Mouse (Mus musculus) c-Kit-positive CD71-positive TER-119-positive erythroid progenitor cells, embryonic 14.5 days (primary cell): ENCODE results near the gene Mt1.

Source experiments
- DNase-seq: peaks from one replicate; pipeline ENCODE4 v3.0.0-alpha.2; 2013; ENCODE audit warnings: low spot score

Mt1 gene

DNA sequence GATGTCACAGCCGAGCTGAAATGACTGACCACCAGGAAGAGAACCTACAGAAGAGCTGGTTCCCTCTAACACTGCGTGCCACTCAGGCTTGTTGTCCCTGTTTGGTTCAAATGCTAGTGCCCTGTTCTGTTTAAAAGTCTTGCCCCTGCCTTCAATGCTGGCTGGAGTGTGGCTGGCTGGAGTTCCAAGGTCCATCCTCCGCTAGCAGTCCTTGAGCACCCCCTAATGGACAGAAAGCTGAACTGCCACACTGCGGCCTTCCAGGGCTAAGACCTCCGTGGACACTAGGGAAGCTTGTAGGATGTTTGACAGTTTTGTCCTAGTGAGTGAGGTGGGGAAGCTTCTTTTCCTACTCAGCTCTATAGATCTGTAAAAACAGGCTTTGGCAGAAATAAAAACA lies 26.9 kb downstream of the Mt1 start:
- peak; percentile 66 for DNase-seq

DNA sequence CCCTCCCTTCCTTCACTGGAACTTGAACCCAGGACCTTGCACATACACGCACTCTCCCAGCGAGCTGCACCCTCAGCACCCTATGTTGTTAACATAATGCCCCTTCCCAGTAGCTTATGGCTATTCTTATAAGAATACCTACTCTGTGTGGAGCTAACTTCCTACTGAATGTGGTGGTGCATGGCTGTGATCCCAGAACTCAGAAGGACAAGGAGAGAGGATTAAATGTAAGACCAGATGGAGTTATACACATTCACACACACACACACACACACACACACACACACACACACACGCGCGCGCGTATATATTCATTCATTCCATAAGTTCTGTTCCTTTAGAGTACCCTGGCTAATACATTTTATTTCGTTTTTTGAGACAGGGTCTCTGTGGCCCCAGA lies 27.4 kb downstream of the Mt1 start:
- DNase-seq: no peak

- no peak for DNase-seq
These were observed 28.6 kb downstream of the Mt1 start for GRCm38 (mm10) chr8:94207491-94207890.

DNA sequence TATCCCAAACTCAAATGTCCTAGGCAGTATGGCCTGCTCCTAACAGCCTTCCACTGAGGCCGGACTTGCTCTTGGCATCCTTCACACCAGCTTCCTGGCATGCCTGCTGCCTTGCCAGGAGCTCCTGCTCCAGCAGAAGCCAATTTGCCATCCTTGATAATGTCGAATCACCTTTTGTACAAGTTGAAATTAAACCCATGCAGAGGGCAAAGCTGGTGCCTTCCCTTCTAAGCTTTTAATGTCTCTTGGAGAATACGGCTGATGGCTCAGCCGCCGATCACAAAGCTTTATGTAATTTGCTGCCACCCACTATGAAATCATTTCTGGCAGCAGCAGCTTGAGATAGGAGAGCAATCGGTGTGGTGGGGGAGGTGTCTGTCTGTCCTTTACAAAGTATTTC lies 30.8 kb downstream of the Mt1 start:
- no peak for DNase-seq

DNA sequence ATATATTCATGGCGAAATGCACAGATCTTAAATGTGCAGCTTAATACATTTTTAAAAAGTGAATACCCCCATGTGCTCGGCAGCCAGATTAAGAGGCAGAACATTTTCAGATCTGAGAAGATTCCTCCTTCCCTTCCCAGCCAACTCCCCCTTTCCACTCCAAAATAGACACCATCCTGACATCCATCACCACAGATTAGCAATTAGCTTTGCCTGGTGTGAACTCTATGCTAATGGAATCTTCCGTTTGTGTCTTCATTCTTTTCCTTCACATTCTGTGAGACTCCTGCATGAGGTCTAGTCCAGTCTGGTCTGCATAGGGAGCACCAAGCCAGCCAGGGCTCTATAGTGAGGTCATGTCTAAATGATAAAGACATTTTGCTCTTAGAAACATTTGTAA lies 31.3 kb downstream of the Mt1 start:
- DNase-seq: no peak

- no peak for DNase-seq
These were observed 34.9 kb downstream of the Mt1 start for GRCm38 (mm10) chr8:94213819-94214218.

- peak; percentile 99 for DNase-seq
These were observed 35.6 kb downstream of the Mt1 start, which contains the start of gene Nup93 for GRCm38 (mm10) chr8:94214252-94215173. Gene Nup93, plus strand, starts transcription at chr8:94214564.

DNA sequence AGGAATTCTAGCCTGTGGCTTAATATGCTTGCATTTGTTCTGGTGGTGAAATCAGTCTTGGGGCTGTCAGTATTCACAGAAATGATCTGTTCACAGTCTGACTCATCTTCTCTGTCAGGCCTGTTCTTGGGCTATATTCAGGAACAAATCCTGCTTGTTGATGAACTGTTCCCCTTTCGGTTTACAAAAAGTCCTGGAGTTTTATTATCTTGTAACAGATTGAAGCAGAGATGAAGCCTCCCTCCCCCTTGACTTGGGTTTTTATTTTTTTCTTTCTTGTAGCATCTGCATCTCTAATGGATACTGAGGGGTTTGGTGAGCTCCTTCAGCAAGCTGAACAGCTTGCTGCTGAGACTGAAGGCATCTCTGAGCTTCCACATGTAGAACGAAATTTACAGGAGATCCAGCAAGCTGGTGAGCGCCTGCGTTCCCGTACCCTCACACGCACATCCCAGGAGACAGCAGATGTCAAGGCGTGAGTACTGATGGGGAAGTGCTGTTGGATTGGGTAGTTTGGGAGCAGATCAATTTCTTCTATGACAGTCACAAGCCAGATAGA lies 48.6 kb downstream of the Mt1 start:
- DNase-seq: no peak
